Mouse (Mus musculus) adrenal gland (tissue): Measurements from ENCODE around the gene 5730480H06Rik.

Experiments
- intact Hi-C: fragments of 180-260 bp; cut with DNase I; formaldehyde crosslinking; loops from one replicate; pipeline ENCODE4 v1.15.1; 2025
- long read RNA-seq, 2 experiments: library from polyadenylated mRNA; unstranded; transcript quantifications; one replicate each; pipeline ENCODE4 v2.0.0; 2020; ENCODE audit warnings: borderline replicate concordance in 1 of 2; ENCODE audit not compliant: insufficient replicate concordance in 1 of 2

Gene 5730480H06Rik
- long read RNA-seq, experiment 1, transcript 5730480H06Rik-201 (9 exons, 1,616 nt) = major isoform, 8 of 15 reads
- long read RNA-seq, experiment 1, partial matches to known transcripts = 1 of 15 reads
- long read RNA-seq, experiment 1, other reads (novel, unspliced or antisense) = 4 of 15 reads
- long read RNA-seq, experiment 2, transcript 5730480H06Rik-201 (9 exons, 1,616 nt) = major isoform, 8 of 13 reads
- long read RNA-seq, experiment 2, partial matches to known transcripts = 0 of 13 reads
- long read RNA-seq, experiment 2, other reads (novel, unspliced or antisense) = 2 of 13 reads

GRCm38 (mm10) chr5:48327652-48328051, at the start of gene 5730480H06Rik:
5730480H06Rik (plus strand) TSS chr5:48327952.
- intact Hi-C loops = no loop called here

DNA sequence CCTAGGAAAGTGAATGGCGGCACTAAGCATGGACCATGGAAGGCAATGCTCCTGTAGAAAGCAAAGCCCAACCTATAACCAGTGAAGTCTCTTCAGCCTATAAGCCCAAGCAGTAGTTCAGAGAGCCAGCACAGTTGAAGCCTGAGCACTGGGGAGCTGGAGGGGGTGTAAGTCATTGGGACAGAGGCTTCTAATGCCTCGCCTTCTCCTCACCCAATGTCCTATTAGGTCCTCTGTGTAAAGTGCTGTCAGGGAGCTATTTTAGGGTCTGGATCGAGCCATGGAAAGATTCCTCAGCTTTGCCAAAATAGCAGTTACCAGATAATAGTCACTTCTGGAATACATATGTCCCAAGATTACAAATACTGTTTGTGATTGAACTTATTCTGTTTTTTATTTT, 26.6 kb upstream of the 5730480H06Rik start:
- intact Hi-C loops = no loop called here

DNA sequence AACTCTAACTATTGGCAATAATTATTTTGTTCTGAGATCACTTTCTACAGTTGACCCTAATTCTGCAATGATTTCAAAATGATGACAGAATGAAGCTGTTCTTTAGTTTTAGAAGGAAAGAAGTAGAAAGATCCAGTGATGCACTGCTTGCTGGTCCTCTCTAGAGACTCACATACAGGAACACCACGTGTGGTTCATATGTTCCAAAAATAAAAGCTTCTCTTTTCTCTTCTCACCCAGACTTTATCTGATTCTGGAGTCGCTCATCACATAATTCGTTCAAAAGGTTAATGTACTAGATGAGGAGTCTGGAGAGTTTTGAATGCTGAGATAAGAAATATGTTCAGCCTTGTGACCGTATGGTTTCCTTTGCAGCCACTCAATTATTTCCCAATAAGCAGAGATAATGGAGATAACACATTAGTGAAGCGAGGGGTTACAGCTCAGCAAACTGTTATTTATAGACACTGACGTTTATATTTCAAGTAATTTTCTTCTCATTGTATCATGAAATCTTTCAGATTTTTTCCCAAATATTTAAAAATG, 12.6 kb upstream of the 5730480H06Rik start:
- intact Hi-C loops = no loop called here

DNA sequence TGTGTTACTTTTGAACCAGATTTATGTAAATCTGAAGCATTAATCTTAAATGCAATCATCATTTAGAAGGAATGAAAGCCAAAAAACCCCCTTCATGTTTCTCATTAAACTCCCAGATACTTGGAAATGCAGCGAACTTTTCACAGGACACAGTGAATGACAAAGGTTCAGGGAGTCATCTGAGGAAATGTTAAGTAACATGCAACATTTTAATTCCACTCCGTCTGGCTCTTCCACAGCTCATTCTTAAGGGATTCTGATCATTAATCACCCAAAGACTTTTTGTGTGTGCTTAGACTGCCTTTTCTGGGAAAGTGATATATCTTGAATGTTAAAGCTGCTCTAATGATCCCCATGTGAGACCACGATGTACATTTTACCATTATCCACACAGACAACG, 7.2 kb upstream of the 5730480H06Rik start:
- intact Hi-C loops = no loop called here

DNA sequence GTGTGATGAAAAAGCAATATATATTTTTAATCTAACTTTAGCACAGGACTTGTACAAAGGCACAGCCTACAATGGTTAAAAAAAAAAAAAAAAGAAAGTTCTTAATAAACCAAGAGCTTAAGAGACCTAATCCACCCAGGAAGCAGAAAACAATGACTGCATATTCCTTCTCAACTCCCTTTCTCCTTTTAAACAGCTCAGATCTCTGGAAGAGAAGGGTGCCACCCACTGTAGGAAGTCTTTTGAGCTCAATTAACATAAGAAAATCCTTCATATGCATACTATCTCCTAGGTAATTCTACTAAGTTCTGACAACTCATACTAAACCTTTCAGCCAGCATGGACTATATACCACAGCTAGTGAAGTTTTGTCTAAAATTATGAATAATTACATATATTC, 1.5 kb upstream of the 5730480H06Rik start:
- intact Hi-C loops = no loop called here

- intact Hi-C loops = no loop called here
Observed at GRCm38 (mm10) chr5:48329751-48330150, 2.0 kb downstream of the 5730480H06Rik start.

DNA sequence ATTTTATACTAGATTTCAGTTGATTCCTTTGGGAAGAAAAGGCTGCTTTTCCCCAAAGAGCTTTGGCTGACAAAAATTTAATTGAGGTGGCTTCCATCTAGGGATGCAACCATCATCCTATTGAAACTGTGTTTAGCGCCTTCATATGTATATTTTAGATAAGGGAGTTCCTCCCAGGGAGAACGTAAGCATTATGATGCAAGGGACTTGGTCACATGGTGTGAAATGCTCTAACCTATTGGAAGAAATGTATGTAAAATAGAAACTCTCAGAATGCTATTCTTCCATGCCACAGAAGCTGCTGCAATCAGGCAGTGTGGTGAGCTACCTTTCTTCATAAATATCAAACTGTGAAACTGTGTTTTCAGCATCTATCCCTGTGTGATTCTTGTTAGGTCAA, 3.1 kb downstream of the 5730480H06Rik start:
- intact Hi-C loops = no loop called here

DNA sequence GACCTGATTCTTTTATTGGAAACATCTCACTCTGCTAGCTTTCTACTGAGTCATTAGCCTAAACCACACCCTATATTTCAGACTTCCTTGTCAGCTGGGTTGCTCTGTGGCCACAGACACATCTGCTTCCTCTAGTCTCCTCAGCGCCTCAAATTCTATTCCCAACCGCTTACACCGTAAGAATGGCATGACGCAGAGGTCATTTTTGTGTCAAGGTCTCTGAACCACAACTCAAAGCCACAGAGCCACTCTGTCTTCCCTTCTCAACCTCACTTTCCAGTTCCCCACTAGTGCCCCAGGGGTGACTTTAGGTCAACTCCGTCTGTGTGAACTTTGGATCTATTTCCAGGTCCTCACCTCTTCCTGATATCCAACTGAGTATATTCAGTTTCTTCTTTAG, 3.7 kb downstream of the 5730480H06Rik start:
- intact Hi-C loops = no loop called here

DNA sequence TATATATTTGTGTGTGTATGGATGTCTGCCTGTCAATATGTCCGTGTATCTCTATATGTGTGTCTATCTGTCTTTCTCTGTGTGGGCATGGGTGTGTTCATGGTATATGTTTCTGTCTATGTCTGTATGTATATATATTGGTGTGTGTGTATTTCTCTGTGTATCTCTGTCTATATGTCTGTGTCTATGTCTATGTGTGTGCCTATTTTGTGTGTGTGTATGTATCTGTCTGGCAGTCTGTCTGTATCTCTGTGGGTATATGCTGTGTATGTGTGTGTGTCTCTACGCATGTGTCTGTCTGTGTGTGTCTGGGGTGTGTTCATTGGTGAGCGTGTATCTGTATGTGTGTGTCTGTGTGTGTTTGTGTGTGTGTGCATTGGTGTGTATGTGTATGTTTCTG, 5.7 kb downstream of the 5730480H06Rik start:
- intact Hi-C loops = no loop called here

GRCm38 (mm10) chr5:48333884-48334513, 6.2 kb downstream of the 5730480H06Rik start:
- intact Hi-C loops = no loop called here

DNA sequence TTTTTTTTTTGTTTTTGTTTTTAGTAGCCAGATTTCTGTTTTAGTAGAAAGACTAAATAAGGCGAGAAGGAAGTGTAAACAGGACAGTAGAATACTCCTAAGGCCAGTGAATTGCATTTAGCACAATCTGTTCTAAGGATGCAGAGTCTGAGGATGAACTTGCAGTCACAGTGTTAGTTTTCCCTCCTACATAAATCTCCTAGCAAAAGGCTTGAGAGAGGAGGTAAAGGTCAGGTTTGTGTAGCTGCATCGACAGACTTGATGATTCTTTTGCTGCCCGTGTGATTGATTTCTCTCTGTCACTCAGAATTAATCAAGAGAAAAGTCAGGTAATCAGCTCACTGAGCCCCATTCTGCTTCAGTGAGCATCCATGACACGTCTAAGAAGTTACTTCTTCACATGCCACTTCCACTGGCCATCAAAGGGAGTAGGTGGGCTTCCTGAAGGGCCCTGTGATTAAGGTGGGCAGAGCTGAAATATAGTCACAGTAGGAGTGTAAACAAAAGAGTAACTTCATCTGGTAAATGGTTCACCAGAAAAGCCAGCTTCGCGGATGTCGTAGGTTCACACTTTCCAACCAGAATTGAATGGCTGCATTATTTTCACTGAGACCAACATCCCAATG, 13.2 kb downstream of the 5730480H06Rik start:
- intact Hi-C loops = no loop called here

DNA sequence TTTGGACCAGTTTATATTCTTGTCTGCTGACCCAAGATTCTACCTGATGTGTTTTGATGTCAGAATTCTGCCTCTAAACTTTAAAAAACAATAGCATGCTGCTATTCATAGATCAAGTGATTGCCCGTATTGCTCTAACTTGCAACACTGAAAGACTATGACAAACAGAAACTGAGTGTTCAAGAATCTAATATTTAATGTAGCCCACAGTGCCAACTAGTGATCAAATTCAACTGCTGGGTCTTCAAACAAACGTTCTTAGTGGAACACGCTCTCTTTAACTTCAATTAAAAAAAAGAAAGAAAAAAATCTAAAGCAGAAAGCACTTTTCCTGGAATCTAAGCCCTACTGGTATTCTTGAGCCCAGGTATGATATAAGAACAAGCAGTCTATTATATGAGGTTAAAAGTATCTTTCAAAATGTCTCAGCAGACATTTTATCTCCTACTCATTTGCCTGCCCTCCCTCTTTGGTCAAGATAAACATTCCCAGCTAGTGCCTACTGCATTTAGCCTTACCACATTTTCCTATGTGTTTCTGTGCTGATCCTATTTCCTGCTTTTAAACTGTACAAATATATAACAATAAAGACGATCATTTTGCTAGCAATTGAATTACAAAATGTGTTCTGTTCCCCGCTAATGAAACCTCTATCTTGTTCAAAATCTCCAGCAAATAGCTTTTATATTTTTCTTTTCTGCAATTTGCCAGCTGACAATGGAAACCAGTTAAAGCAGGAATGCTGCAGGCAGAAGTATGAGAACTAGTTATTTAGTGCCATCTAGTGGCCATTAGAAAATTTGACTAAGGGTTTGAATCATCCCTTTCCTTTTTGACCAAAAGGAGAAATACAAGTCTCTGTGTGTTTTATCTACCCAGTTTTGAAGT, 17.6 kb downstream of the 5730480H06Rik start:
- intact Hi-C loops = loop anchor here (5.0 kb wide), 2 partner anchors 103 to 218 kb away; no protein-coding TSS in a partner anchor

- intact Hi-C loops = loop anchor here (5.0 kb wide), 2 partner anchors 104 to 219 kb away; no protein-coding TSS in a partner anchor
Observed at GRCm38 (mm10) chr5:48345983-48346648, 18.4 kb downstream of the 5730480H06Rik start.

DNA sequence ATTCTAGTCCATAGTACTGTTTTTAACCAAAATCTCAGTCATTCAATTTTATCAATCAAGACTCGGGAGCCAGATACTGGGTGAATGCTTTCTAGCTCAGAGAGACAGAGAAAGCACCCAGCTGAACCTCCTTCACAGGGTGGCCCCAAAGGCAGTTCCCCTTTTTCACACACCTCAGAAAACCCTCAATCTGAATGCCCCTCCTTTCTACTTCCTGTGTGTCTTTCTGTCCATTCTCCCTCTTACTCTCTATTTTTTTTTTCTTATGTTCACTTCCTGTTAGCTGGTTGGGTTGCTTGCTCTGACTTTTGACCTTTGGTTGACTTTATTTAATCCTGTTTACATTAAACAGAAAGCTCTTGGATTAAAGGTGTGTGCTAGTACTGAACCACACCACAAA, 21.6 kb downstream of the 5730480H06Rik start:
- intact Hi-C loops = loop anchor here (5.0 kb wide), 2 partner anchors 107 to 222 kb away; no protein-coding TSS in a partner anchor

DNA sequence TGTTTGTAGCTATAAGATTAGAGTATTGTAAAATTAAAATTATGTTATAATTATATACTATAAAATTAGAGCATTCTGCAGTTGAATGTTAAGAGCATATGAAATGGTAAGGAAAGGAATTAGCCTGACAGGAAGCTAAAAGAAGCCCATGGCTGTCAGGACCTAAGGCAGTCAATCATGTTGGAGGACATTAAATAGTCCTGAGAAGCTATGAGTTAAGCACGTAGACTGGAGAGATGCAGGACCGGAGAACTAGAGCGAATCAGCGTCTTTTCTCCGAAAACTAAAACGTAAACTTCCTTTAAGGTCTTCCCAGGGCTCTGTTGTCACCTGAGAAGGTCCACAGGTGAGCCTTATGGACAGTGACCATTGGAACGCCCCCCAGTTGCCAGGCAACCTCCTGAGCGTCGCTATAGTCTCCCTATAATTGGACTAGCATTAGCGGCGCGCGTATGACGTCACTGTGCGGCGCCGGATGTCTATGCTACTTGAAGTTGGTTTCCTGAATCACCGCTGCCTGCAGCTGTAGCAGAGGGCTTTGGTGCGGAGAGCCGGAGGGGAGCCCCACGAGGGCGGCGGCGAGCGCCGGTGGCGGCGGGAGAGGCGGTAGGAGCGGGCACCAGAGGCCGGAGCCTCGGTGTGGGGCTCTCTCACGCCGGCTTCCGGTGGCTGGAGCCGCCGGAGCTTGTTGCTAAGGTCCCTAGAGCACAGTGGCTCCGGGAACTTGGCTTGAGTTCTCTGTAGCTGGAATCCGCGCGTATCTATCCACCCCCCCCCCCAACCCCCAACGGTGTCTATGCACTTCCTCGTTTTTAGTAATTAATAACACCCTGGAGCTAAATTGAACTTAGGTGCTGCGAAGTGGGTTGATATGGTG, 44.4 kb downstream of the 5730480H06Rik start:
- intact Hi-C loops = no loop called here

DNA sequence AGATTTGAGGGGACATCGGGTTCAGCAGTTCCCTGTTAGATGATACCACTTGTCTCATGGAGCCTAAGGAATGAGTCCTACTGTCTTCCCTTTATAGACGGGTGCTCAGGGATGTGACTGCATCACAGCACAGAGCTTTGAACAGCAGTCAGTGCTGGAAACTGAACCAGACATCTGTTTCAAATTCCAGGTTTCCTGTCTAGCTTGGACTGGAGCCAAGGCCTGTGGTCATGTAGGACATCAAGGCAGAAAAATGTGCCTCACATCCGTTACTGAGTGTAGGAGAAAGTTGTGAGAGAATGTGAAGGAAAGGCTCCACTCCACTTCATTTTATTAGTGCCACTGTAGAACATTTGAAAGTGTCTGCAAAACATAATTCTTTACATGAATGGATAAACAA, 74.7 kb downstream of the 5730480H06Rik start:
- intact Hi-C loops = no loop called here

- intact Hi-C loops = no loop called here
Observed at GRCm38 (mm10) chr5:48408276-48408675, 80.5 kb downstream of the 5730480H06Rik start.

DNA sequence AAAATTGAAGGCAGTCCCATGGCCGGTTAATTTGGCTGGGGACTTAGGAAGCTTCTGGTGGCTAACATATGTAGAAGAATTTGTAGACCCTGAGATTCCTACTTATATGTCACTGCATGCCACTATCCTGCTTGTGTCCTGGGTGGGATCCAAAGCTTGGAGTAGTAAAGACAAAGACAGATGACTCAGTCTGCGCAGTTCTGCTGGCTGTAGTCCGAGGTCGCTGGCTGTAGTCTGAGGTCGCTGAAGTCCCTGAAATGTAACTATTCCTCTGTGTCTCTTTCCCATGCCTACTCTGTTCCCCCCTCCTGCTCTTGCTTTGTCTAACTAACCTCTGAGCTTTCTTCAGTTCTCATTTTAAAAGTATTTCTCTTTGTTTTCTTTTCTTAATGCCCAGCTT, 82.6 kb downstream of the 5730480H06Rik start:
- intact Hi-C loops = no loop called here

- intact Hi-C loops = no loop called here
Observed at GRCm38 (mm10) chr5:48411462-48411861, 83.7 kb downstream of the 5730480H06Rik start.
